Mouse (Mus musculus): ENCODE data around the gene Gys1.

Gene Gys1

DNA sequence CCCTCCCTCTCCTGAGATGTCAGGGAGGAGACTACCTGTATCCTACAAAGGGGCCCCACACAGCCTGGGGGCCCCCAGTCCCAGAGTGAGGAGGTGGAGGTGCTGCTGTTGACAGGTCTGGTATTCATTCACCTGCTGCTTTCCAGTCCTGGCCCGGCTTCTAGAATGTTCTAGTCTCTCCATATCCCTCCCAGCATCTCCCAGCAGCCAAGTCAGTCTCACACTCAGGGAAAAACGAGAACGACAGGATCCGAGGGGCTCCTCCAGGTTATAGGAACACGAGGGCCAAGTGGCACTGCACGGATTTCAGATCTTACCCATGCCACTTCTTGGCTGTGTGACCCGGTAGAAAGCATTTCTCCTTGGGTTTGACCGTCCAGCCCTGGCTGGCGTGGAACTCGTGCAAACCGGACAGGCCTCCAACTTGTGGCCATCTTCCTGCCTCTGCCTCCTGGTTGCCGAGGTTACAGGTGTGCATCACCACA, 19.9 kb upstream of the Gys1 start:
- no peak for DNase-seq (ENCODE audit: low read depth, low spot score)

GRCm38 (mm10) chr7:45415636-45416035, 19.0 kb upstream of the Gys1 start:
- no peak for DNase-seq (ENCODE audit: low read depth, low spot score)

- DNase-seq (ENCODE audit: low read depth, low spot score) = no peak
These were observed 16.6 kb upstream of the Gys1 start for GRCm38 (mm10) chr7:45417962-45418492.

GRCm38 (mm10) chr7:45419859-45420614, 14.6 kb upstream of the Gys1 start:
- peak; percentile 88 for DNase-seq (ENCODE audit: low read depth, low spot score)

GRCm38 (mm10) chr7:45420615-45420919, 14.1 kb upstream of the Gys1 start, which contains the start of gene Lhb:
Gene Lhb (plus strand): TSS chr7:45420820.
- DNase-seq (ENCODE audit: low read depth, low spot score) = no peak

GRCm38 (mm10) chr7:45421194-45421593, 13.4 kb upstream of the Gys1 start:
- no peak for DNase-seq (ENCODE audit: low read depth, low spot score)

- DNase-seq (ENCODE audit: low read depth, low spot score) = no peak
These were observed 8.1 kb upstream of the Gys1 start for GRCm38 (mm10) chr7:45426556-45426955.

DNA sequence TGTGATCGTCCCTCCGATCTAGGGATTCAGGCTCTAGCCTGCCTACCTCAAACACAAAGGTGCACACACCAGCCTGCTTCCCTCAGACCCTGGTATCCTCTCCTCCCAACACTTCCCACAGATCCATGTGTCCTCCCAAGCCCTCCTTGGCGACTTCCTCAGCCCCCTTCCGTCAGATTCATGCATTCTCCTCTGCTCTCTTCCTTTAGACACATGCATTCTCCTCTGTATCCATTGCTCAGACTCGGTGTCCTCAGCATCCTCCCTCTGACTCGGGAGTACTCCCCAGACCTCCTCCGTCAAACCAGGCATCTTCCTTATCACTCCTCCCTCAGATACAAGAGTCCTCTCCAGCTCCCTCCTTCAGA, 825 bp upstream of the Gys1 start:
- DNase-seq (ENCODE audit: low read depth, low spot score) = no peak

- DNase-seq (ENCODE audit: low read depth, low spot score) = no peak
These were observed 394 bp downstream of the Gys1 start for GRCm38 (mm10) chr7:45435038-45435437.

DNA sequence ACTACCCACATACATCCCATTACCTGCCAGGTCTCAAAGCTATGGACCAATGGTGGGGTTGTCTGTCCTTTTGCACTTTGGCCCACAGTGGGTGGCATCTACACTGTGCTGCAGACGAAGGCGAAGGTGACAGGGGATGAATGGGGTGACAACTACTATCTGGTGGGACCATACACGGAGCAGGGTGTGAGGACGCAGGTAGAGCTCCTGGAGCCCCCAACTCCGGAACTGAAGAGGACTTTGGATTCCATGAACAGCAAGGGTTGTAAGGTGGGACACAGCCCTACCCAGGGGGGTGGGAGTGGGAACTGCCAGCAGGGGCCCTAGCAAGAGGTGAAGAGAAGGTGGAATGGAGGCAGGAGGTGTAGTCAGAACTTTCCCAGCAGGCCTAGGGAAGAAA, 1.8 kb downstream of the Gys1 start:
- DNase-seq (ENCODE audit: low read depth, low spot score) = no peak

DNA sequence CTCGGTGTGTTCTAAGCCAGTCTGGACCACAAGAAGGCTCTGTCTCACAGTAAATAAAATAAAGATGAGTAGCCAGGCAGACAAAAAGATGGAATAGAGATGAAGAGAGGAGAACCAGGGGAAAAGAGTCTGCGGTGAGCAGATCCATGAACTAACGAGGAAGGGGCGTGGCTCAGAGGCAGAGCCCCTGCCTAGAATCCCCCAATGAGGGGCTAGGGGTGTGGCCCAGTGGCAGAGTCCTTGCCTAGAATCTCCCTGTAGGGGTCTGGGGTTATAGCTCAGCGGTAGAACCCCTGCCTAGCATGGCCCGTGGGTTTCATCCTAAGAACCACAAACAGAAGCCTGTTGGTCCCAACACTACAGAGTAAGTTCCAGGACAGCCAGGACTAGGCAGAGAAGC, 2.4 kb downstream of the Gys1 start:
- peak; percentile 74 for DNase-seq (ENCODE audit: low read depth, low spot score)

- DNase-seq (ENCODE audit: low read depth, low spot score) = peak; percentile 87
These were observed 3.1 kb downstream of the Gys1 start, which contains the start of gene Ruvbl2 for GRCm38 (mm10) chr7:45437521-45438276. Gene Ruvbl2 (minus strand): TSS chr7:45438096.

DNA sequence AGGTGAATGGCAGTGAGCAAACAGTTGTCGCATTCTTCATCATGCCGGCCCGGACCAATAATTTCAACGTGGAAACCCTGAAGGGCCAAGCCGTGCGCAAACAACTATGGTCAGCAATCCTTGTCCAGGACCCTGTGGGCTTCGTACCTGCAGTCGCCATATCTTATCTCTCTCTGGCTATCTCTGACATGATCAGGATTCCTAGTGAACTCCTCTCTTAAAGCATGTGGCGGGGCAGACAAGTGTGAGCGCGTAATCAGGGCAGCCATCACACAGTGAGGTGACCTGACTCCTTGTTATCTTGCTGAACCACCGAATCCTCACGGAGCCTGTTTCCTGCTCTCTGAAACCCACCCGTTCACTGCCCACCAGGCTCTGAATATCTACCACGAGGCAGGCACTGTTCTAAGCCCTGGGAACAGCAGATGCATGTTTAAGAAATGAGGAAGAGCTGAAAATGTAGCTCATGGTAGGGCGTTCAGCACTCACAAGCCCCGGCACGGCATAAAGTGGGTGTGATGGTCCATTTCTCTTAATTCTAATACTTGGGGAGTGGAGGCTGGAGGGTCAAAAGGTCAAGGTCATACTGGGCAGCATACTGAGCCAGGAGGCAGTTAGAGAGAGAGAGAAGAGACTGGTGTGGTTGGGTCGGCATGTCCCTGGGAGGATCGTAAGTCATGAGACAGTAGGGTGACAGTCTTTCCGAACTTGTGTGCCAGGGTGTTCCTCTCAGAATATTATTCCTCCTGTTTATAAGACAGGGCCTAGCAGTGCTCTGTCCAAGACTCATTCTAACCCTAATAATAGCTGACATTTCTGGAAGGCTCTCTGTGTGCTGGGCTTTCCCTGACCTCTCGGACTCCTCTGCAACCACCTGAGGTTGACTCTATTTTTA, 9.1 kb downstream of the Gys1 start:
- no peak for DNase-seq (ENCODE audit: low read depth, low spot score)

GRCm38 (mm10) chr7:45446589-45446988, 11.9 kb downstream of the Gys1 start:
- DNase-seq (ENCODE audit: low read depth, low spot score) = no peak

DNA sequence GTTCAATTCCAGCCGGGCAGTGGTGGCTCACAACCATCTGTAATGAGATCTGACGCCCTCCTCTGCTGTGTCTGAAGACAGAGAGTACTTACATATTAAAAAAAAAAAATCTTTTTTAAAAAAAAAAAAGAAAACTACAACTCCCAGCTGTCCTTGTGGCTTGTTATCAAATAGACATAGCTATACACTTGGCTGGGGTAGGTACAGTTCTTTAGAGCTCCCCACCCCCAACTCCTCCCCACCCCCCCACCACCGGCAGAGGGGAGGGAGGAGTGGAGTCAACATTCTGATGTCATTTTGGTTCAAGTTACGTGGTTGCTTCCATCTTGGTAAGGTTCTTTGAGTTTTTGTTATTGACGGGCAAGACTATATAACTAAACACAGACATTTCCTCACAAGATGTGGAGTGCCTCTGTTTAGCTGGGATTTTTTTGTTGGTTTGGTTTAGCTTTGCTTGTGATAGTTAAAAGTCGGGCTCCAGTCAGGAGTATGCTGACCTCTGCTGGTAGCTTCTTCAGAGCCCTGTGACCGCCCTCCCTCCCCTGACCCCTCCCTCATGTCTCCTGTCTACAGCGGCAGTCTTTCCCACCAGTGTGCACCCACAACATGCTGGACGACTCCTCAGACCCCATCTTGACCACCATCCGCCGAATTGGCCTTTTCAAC, 12.8 kb downstream of the Gys1 start:
- peak; percentile 80 for DNase-seq (ENCODE audit: low read depth, low spot score)

- no peak for DNase-seq (ENCODE audit: low read depth, low spot score)
These were observed 15.3 kb downstream of the Gys1 start for GRCm38 (mm10) chr7:45449974-45450373.

GRCm38 (mm10) chr7:45451344-45451982, 16.8 kb downstream of the Gys1 start:
- peak; percentile 89 for DNase-seq (ENCODE audit: low read depth, low spot score)

DNA sequence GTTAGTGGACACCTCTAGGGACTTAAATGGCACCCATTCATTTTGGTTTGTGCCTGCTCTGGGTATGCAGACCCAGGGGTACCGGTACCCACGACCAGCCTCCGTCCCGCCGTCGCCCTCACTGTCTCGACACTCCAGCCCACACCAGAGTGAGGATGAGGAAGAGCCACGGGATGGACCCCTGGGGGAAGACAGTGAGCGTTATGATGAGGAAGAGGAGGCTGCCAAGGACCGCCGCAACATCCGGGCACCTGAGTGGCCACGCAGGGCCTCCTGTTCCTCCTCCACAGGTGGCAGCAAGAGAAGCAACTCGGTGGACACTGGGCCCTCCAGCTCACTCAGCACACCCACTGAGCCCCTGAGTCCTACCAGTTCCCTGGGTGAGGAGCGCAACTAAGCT, 20.3 kb downstream of the Gys1 start:
- DNase-seq (ENCODE audit: low read depth, low spot score) = no peak

DNA sequence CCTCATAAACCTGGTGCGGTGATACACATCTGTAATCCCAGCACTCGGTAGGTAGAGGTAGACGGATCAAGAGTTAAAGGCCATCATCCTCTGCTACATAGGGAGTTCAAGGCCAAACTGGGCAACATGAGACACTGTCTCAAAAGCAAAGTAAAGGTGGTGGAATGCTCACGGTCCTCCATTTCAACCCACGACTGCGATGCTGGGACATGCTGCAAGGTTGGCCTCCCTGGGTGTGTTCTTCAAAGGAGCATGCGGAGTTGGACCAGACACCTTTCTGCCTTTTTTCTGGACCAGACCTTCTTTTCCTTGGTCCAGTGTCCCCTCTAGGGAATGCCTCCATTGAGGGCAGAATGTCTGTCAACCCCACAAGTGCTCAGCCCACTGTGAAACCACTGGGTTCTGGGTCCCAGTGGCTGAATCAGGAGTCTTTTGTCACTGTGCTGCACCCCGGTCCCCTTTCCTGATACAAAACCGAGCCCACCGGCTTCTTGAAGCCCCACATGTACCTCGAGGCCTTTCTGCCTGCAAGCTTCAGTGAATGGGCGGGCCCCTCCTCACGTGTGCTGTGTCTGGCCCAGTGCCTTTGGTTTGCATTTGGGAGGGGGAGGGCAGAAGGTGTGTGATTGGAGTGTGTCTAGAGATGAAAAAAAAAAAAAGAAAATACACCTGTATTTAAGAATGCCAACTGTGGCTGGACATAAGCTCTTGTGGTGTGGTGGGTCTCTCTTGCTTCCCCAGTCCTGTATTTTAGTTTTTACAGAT, 21.5 kb downstream of the Gys1 start:
- peak; percentile 67 for DNase-seq (ENCODE audit: low read depth, low spot score)

DNA sequence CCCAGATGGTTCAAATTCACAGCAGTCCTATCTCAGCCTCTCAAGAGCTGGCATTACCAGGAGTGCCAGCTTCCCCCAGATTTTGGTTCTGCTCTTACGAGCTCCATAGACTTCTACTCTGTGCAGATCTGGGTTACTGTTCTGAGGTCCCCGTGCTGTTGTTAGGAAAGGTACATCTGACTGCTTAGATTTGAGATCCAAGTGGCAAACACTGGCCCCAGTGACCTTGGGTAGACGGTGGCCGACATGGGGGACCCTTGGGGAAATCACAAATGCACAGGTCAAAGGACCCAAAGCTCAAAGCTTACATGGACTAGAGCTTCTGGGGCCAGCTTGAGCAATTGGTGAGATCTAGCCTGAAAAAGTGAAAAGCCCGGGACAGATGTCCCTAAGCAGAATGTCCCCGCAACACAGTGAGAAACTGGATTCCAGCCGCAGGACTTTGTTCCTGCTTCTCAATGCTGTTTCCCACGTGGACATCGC, 22.1 kb downstream of the Gys1 start:
- DNase-seq (ENCODE audit: low read depth, low spot score) = peak; percentile 49

All from ES-CJ7 (cell line).